Mouse (Mus musculus): ENCODE measurements around the gene Ccdc90b. TPM values are rescaled to one million over a fixed set of nuclear protein-coding genes. Genes with fewer than 3 reads are reported as not detected.
A peak's percentile ranks its signal among the peaks of the same experiment; 100 is the strongest.

The Ccdc90b gene
- 20.1 and 21.2 TPM in 2 replicates for polyA plus RNA-seq (2016; fragmentation: Nextera tagmentation; extraction: Ambion mirVana)

DNA sequence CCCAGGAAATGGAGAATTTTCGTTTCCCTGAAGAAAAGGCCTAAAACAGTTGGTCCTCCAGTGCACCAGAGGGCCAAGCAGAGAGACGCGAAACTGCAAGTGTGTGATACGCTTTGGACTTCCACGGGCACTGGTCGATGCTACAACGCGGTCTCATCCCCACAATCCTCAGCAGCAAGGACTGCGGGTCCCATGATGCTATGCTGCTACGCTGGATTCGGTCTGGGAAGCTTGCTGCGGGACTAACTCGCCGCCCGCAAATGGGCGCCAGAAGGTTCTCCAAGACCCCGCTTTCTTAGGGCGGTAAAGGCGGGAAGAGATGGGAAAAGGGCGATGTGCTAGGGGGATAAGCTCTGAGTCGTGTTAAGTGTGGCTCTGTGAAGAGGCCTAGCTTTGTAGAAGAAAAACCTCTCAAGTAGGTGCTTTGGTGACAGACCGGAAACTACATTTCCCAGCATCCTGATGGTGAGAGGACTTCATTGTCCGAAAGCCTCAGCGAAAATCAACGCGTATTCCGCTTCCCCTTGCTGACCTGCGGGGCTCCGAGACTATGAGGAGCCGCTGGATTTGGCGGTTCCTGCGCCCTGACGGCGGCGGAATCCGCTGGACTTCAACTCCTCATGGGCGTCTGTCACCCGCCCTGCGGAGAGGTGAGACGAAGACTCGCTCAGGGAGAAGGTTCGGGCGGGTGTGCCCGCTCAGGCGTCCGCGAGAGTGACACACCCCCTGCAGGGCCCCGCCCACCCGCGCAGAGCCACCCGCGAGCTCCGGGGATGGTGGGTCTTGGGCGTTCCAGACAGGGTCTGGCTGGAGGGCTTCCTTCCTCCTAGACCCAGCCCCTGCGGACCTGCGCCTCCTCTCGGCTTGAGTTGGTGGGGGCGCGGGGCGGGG, at the start of gene Ccdc90b:
TSS of gene Ccdc90b (plus strand) at position 164 of the 891 bp plus-strand sequence.
- Histone ChIP-seq H3K4me3 (peak within 1 kb of the TSS; percentile 79), H3K9me3 (replicated peaks) (no peaks in the 10 kb centered on the region), H3K4me1 (peaks cover 31% of the 10 kb centered on the region), H3K36me3 (no peaks in the 10 kb centered on the region), H3K27me3 (replicated peaks) (no peaks in the 10 kb centered on the region), H3K27ac (peak within 1 kb of the TSS; percentile 84), H3K4me2 (peak within 1 kb of the TSS; percentile 84), H3K9ac (peak within 1 kb of the TSS; percentile 74)
- peak; percentile 88 for ATAC-seq
- WGBS (ENCODE audit: insufficient replicate concordance): 2% methylated on average over 60 of the region's 60 CpGs

DNA sequence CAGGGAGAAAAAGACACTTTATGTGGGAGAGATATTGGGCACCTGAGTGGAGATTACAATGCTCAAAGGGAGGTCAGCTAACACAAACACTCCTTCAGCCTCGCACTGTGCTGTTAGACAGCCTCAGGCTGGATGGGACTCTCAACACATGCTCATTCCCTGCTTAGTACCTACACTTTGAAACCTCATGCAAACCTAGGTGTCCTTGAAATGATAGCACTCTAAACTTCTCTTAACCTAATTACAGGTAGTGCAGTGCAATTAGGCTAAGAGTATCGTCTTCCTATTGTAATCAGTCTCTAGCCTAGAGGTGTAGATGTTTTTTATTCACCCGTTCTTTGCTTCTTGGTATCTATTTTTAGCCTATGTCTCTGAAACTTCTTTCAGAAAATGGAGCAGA, 40.6 kb upstream of the Ccdc90b start:
- no peak overlapping the region for H3K4me2 ChIP-seq
- ATAC-seq: no peak
- H3K4me1 ChIP-seq: no peaks in the 10 kb centered on the region
- H3K4me3 ChIP-seq: no peak overlapping the region
- H3K36me3 ChIP-seq: no peaks in the 10 kb centered on the region
- H3K9ac ChIP-seq: no peak overlapping the region
- no peak overlapping the region for H3K27ac ChIP-seq
- 63% methylated on average over 3 of the region's 3 CpGs for WGBS (ENCODE audit: insufficient replicate concordance)
- no peaks in the 10 kb centered on the region for H3K9me3 ChIP-seq (replicated peaks)
- no peaks in the 10 kb centered on the region for H3K27me3 ChIP-seq (replicated peaks)

DNA sequence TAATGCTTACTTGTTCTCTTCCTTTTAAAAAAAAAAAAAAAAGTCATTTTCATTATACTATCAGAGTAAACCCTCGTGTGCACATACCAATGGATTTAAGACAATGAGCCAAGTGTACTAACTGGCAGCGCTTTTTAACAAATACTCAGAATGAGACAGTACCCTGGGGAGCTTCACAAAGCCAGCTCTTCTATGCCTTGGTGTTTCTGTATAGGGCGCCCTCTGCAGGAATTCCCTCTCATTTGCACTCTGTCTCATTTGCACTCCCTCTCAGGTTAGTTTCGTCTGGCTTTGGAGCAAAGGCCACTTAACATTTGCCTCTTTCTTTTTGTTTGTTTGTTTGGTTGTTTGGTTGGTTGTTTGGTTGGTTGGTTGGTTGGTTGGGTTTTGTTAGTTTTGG, 40.1 kb upstream of the Ccdc90b start:
- H3K27ac ChIP-seq: no peak overlapping the region
- no peak for ATAC-seq
- H3K9me3 ChIP-seq (replicated peaks): no peaks in the 10 kb centered on the region
- H3K4me1 ChIP-seq: no peaks in the 10 kb centered on the region
- H3K9ac ChIP-seq: no peak overlapping the region
- H3K36me3 ChIP-seq: no peaks in the 10 kb centered on the region
- no peak overlapping the region for H3K4me2 ChIP-seq
- H3K4me3 ChIP-seq: no peak overlapping the region
- WGBS (ENCODE audit: insufficient replicate concordance): 36% methylated on average over 4 of the region's 4 CpGs
- no peaks in the 10 kb centered on the region for H3K27me3 ChIP-seq (replicated peaks)

DNA sequence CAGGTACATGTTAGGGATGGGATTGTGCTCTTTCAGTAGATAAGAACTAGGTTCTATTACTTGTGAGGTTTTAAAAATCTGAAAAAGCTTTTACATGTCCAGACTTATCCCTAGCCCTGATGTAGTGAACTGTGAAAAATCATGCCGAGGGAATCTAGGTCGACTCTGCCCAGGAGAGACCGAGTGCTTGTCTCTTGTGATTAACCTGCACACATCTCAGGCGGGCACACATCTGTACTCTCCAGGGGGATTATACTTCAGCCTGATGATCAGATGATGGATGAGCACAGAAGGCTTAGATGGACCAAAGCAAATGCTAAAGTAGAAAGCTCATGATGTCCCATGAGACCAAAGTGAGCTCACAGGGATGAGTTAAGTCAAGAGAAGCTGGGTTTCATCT, 31.7 kb upstream of the Ccdc90b start:
- H3K9ac ChIP-seq: no peak overlapping the region
- H3K4me2 ChIP-seq: no peak overlapping the region
- ATAC-seq: no peak
- WGBS (ENCODE audit: insufficient replicate concordance): 78% methylated on average over 4 of the region's 4 CpGs
- no peaks in the 10 kb centered on the region for H3K4me1 ChIP-seq
- no peaks in the 10 kb centered on the region for H3K9me3 ChIP-seq (replicated peaks)
- H3K27me3 ChIP-seq (replicated peaks): no peaks in the 10 kb centered on the region
- no peaks in the 10 kb centered on the region for H3K36me3 ChIP-seq
- H3K27ac ChIP-seq: no peak overlapping the region
- H3K4me3 ChIP-seq: no peak overlapping the region

DNA sequence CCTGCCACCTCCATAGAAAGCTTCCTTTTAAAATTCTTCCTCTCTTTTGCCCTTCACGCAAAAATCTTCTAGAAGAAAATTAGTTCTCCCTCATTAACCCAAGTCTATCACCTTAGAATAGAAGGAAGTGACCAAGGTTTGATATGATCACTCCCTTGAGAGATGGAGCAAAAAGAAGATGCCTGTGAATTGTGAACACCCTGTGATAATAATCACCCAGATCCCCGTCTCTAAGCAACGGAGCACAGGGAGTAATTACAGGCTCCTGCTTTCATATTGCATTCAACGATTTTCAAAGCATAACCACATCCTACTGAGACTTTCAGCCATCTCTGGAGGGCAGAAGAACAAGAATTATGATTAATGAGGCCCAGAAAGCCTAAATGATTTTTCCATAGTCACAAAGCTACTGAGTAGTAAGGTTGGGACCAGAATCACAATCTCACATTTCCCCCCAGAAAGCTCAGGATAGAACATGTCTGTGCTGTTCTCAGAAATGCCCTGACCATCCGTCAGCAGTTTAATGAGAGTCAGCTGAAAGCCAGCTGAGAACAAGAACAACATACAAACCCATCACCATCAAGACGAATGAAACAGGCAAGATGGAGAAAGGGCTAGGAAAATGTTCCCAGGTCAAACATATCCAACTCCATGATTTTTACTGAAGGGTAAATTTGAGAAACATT, 28.5 kb upstream of the Ccdc90b start:
- Histone ChIP-seq H3K4me3 (no peak overlapping the region), H3K36me3 (no peaks in the 10 kb centered on the region), H3K27ac (no peak overlapping the region), H3K27me3 (replicated peaks) (no peaks in the 10 kb centered on the region), H3K4me2 (no peak overlapping the region), H3K9ac (no peak overlapping the region), H3K4me1 (no peaks in the 10 kb centered on the region), H3K9me3 (replicated peaks) (no peaks in the 10 kb centered on the region)
- ATAC-seq: no peak
- 56% methylated on average over 6 of the region's 6 CpGs for WGBS (ENCODE audit: insufficient replicate concordance)

DNA sequence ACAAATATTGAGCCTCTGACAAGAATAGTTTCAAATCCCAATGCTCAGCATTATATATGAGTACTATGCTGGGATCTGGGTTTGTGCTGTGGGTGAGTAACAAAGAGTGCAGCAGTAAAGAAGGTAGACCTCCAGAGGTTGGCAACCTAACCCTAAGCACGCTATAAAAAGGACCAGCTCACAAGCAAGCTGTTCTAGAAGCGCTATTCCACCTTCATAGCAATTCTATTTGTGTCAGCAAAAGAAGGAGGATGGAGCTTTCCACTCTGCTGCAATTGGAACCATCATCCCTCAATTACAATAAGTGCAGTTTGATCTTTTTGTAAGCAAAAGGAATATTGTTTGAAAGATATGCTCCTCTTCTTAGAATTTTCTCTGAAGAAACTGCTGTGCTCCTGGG, 14.2 kb upstream of the Ccdc90b start:
- Histone ChIP-seq H3K9me3 (replicated peaks) (no peaks in the 10 kb centered on the region), H3K36me3 (no peaks in the 10 kb centered on the region), H3K4me3 (no peak overlapping the region), H3K27me3 (replicated peaks) (no peaks in the 10 kb centered on the region), H3K27ac (no peak overlapping the region), H3K9ac (no peak overlapping the region), H3K4me2 (no peak overlapping the region), H3K4me1 (no peaks in the 10 kb centered on the region)
- ATAC-seq: no peak
- 58% methylated on average over 2 of the region's 2 CpGs for whole genome bisulfite sequencing (ENCODE audit: insufficient replicate concordance)

DNA sequence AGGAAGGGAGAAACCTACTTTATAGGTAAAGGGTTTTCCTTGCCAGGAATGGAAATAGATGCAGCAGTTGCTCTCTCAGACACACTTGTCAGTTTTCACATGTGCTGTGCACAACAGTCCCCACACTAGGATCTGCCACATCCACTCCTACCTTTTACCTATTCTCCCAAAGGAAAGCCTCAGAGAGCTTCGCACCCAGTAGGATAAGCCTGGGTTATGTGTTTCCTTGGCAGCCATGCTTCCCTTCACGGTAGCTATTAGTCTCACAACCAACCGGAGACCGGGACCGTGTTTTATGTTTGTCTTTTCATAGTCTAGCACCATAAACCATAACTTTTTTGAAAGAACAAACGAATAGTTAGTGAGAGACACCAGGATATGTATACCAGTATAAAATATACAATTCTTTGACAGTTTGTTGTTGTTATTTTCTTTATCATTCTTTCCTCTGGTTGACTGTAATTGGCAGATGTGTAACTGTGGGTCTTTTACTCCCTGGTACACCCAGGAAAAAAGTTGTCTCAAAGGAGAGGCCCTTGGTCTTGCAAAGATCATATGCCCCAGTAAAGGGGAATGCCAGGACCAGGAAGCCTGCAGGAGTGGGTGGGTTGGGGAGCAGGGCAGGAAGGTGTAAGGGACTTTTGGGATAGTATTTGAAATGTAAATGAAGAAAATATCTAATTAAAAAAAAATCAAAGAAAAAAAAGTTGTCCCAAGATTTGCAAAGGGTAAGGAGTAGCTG, 10.5 kb upstream of the Ccdc90b start:
- no peaks in the 10 kb centered on the region for H3K9me3 ChIP-seq (replicated peaks)
- no peaks in the 10 kb centered on the region for H3K4me1 ChIP-seq
- no peaks in the 10 kb centered on the region for H3K36me3 ChIP-seq
- H3K4me2 ChIP-seq: no peak overlapping the region
- no peaks in the 10 kb centered on the region for H3K27me3 ChIP-seq (replicated peaks)
- no peak overlapping the region for H3K4me3 ChIP-seq
- WGBS (ENCODE audit: insufficient replicate concordance): 77% methylated on average over 6 of the region's 6 CpGs
- H3K9ac ChIP-seq: no peak overlapping the region
- H3K27ac ChIP-seq: no peak overlapping the region
- ATAC-seq: no peak

DNA sequence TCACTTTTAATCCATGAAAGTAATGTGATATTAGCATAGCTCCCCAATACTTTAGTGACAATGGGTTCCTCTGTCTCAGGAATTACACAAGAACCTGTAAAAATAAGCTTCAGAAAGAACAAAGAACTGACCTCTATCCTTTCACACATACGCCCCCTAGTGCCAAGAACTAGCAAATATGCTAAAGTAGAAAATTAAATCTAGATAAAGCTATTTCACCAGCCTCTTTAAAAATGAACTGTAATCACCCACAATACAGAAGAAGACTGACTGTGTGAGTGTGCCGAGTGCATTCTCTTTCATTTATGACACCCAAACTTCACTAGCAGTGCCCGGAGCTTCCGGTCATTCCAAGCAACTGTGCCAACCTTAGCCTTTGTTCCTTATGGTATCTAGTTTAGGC, 10.0 kb upstream of the Ccdc90b start:
- H3K27me3 ChIP-seq (replicated peaks): no peaks in the 10 kb centered on the region
- no peak overlapping the region for H3K9ac ChIP-seq
- H3K4me2 ChIP-seq: no peak overlapping the region
- no peak for ATAC-seq
- no peak overlapping the region for H3K27ac ChIP-seq
- 44% methylated on average over 4 of the region's 4 CpGs for WGBS (ENCODE audit: insufficient replicate concordance)
- no peak overlapping the region for H3K4me3 ChIP-seq
- H3K36me3 ChIP-seq: no peaks in the 10 kb centered on the region
- H3K9me3 ChIP-seq (replicated peaks): no peaks in the 10 kb centered on the region
- no peaks in the 10 kb centered on the region for H3K4me1 ChIP-seq

DNA sequence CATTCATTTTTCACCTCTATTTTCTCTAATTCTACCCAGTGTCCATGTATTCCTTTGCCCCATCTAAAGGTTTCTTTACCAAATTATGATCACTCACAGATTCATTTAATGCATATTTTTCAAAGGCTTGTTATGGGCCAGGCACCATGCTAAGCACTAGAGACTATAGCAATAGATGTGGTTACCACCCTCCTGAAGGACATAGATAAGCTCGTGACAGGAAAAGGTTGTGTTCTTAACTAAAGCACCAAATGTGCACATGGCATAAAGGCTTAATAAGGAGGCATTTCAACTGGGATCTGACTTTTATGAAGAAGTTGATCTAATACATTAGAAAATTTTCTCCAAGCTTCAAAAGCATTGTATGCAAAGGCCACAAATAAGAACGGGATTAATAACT, 2.2 kb upstream of the Ccdc90b start:
- Histone ChIP-seq H3K36me3 (no peaks in the 10 kb centered on the region), H3K27me3 (replicated peaks) (no peaks in the 10 kb centered on the region), H3K9me3 (replicated peaks) (no peaks in the 10 kb centered on the region), H3K4me3 (no peak overlapping the region), H3K9ac (0 out of 2 replicates have a peak overlapping the region, but pooled peaks have one; percentile 28), H3K4me2 (peak overlapping the region; percentile 31), H3K4me1 (peaks cover 31% of the 10 kb centered on the region), H3K27ac (peak overlapping the region; percentile 78)
- 31% methylated on average over 2 of the region's 2 CpGs for WGBS (ENCODE audit: insufficient replicate concordance)
- ATAC-seq: peak; percentile 82

DNA sequence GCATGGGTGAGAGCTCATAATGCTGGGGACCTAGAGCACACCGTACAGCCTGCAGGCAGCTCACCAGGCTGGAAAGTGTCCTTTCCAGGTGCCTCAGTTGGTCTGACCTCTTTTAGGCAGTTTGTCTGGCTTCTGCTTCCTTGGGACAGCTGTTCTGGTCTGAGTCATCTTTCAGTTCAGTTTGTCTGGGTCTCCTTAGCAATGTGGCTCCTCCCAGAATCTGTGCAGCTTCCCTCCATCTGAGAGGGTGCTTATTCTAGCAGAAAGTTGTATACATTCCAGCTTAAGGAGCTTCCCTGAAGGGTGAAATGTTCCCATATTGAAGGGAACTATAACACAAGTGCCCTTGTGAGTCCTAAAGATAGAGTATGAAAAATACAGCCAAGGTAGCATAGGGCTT, 5.8 kb downstream of the Ccdc90b start:
- H3K27me3 ChIP-seq (replicated peaks): no peaks in the 10 kb centered on the region
- no peak overlapping the region for H3K4me2 ChIP-seq
- WGBS (ENCODE audit: insufficient replicate concordance): 75% methylated on average over 1 of the region's 1 CpGs
- no peak overlapping the region for H3K4me3 ChIP-seq
- ATAC-seq: no peak
- H3K27ac ChIP-seq: no peak overlapping the region
- H3K4me1 ChIP-seq: peaks cover 5% of the 10 kb centered on the region
- H3K9ac ChIP-seq: no peak overlapping the region
- peaks cover 5% of the 10 kb centered on the region; the same call in 1 of the 2 replicates for H3K36me3 ChIP-seq
- H3K9me3 ChIP-seq (replicated peaks): no peaks in the 10 kb centered on the region

DNA sequence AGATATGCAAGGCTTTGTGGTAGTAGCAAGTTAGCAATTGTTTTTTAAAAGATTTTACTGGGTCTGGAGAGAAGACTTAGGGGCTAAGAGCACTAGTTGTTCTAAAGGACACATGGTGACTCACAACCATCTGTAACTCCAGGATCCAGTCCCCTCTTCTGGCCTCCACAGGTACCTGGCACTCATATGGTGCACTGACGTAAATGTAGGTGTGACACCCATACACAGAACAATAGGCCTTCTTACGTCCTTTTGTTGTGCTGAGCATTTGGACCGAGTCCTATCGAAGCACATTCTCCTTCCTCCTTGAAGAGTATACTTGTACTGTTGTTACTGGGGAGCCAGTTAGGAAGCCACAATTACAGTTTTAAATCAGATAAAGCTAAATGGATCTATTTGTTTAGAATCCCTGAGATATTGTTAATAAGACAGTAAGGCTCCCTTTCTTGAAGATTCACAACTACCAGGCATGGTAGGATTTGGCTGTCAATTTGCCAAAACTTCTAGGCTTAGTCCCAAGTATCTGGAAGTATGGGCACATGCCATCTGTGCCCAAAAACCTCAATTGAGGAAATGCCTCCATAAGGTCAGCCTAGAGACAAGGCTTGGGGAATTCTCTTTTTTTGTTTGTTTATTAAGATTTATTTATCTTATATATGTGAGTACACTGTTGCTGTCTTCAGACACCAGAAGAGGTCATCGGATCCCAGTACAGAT, 19.7 kb downstream of the Ccdc90b start:
- Histone ChIP-seq H3K27me3 (replicated peaks) (no peaks in the 10 kb centered on the region), H3K27ac (no peak overlapping the region), H3K4me2 (no peak overlapping the region), H3K9me3 (replicated peaks) (no peaks in the 10 kb centered on the region), H3K4me3 (no peak overlapping the region), H3K4me1 (no peaks in the 10 kb centered on the region), H3K9ac (no peak overlapping the region), H3K36me3 (peaks cover 7% of the 10 kb centered on the region)
- 86% methylated on average over 5 of the region's 5 CpGs for WGBS (ENCODE audit: insufficient replicate concordance)
- ATAC-seq: no peak
